Mouse (Mus musculus): ENCODE results near the gene Tagln2. TPM values are rescaled to one million over a fixed set of nuclear protein-coding genes. Genes with fewer than 3 reads are reported as not detected.

Gene Tagln2
- total RNA-seq, 1 experiment: 131 TPM

DNA sequence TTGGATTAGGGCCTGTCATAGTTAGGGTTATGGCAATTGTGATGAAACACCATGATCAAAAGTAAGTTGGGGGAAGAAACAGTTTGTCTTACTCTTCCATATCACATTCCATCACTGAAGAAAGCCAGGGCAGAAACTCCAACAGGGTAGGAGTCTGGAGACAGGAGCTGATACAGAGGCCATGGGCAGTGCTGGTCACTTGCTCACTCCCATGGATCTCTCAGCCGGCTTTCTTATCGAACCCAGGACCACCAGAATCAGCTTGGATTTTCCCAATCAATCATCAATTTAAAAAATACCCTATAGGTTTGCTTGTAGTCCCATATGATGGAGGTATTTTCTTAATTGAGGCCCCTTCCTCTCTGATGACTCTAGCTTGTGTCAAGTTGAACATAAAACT, 46.0 kb upstream of the Tagln2 start:
- Histone ChIP-seq H3K9ac (ENCODE audit: insufficient read depth, low read depth, low read length, poor library complexity, severe bottlenecking) (no peak overlapping the region), H3K4me3 (ENCODE audit: insufficient read depth in 1 of 2, low read depth in 1 of 2, low read length in 2 of 2, poor library complexity in 1 of 2, severe bottlenecking in 1 of 2) (no peak overlapping the region), H3K27ac (ENCODE audit: insufficient read depth, low read depth, low read length, poor library complexity, severe bottlenecking) (no peak overlapping the region), H3K9me3 (ENCODE audit: control insufficient read depth, insufficient read depth, low read depth, low read length) (no peaks in the 10 kb centered on the region), H3K36me3 (ENCODE audit: control insufficient read depth, insufficient read depth, low read length, poor library complexity, severe bottlenecking) (no peaks in the 10 kb centered on the region), H3K4me1 (ENCODE audit: control insufficient read depth in 2 of 2, insufficient read depth in 2 of 2, low read length in 2 of 2, poor library complexity in 1 of 2) (peaks cover 5 to 11% of the 10 kb centered on the region in 2 experiments)
- TF ChIP-seq HCFC1 (IDR thresholded peaks at IDR 0.05; ENCODE audit: borderline replicate concordance, insufficient read depth, low read length): no peak
- TF ChIP-seq ZNF384 (IDR thresholded peaks at IDR 0.05; ENCODE audit: low read depth, low read length): no peak
- TF ChIP-seq ZC3H11A (IDR thresholded peaks at IDR 0.05; ENCODE audit: borderline replicate concordance, low read depth, low read length): no peak
- no peak for TF ChIP-seq MAFK (IDR thresholded peaks at IDR 0.05; ENCODE audit: insufficient read depth, low read depth, low read length)
- no peak for TF ChIP-seq CHD2 (IDR thresholded peaks at IDR 0.05; ENCODE audit: low read depth, low read length)
- DNase-seq (ENCODE audit: low read depth, low spot score): no peak
- in situ Hi-C loops (cut with MboI; ENCODE audit: low sequenced_read_pairs in 2 of 2, unreplicated experiment in 2 of 2): no loop called here

DNA sequence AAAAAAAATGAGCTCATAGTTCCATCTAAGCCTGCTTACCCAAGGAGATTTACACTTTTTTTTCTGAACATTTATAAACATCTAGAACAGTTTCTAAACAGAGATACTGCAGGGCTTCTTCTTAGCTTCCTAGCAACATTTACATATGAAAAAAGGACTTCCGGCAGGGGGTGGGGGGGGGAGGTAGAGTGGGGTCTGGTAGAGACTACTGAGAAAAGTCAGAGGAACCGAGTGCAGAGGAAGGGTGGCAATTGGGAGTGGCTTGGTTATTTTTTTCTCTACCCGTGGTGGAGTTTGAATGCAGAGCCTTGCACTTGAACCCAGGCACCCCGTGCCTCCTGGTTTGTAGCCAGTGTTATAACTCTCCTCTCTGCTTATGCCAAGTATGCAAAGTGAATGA, 44.4 kb upstream of the Tagln2 start:
- Histone ChIP-seq H3K9ac (ENCODE audit: insufficient read depth, low read depth, low read length, poor library complexity, severe bottlenecking) (no peak overlapping the region; the same call in 1 of the 2 replicates), H3K36me3 (ENCODE audit: control insufficient read depth, insufficient read depth, low read length, poor library complexity, severe bottlenecking) (no peaks in the 10 kb centered on the region), H3K4me3 (ENCODE audit: insufficient read depth in 1 of 2, low read depth in 1 of 2, low read length in 2 of 2, poor library complexity in 1 of 2, severe bottlenecking in 1 of 2) (peak overlapping the region in 1 of 2 experiments; percentile 32; a peak in 1 of 4 replicates), H3K4me1 (ENCODE audit: control insufficient read depth in 2 of 2, insufficient read depth in 2 of 2, low read length in 2 of 2, poor library complexity in 1 of 2) (peaks cover 5 to 11% of the 10 kb centered on the region in 2 experiments), H3K9me3 (ENCODE audit: control insufficient read depth, insufficient read depth, low read depth, low read length) (no peaks in the 10 kb centered on the region), H3K27ac (ENCODE audit: insufficient read depth, low read depth, low read length, poor library complexity, severe bottlenecking) (peak overlapping the region; percentile 17; the same call in 1 of the 2 replicates)
- no peak for DNase-seq (ENCODE audit: low read depth, low spot score)
- TF ChIP-seq HCFC1 (IDR thresholded peaks at IDR 0.05; ENCODE audit: borderline replicate concordance, insufficient read depth, low read length) (no peak), CHD2 (IDR thresholded peaks at IDR 0.05; ENCODE audit: low read depth, low read length) (no peak), MAFK (IDR thresholded peaks at IDR 0.05; ENCODE audit: insufficient read depth, low read depth, low read length) (no peak)
- in situ Hi-C loops (cut with MboI; ENCODE audit: low sequenced_read_pairs in 2 of 2, unreplicated experiment in 2 of 2): no loop called here

DNA sequence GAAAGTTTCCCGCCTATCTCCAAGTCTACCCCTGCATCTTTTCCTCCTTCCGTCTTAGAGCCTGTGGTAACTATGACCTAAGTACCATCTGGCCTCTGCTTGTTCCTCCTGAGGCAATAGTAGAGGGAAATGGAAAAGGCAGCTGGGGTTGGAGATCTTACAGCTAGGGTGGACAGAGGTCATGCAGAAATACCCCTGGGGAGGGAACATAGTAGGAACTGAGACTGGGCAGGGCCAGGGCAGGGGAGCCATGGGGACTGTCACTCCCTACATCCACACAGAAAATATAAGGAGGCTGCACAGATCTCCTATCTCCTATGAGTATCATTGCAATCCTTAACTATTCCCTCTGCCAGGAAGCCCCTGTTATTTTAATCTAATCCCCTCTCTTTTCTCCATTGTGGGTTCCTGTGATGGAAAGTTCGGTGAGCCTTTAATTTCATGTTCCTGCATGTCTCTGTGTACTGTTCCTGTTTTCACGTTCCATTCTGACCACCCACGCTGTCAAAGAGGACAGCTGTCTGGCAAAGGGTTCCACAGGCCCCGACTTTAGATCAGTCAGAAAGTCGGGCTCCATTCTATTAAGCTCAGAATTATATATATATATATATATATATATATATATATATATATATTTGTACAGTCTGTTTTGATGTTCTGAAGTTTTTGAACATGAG, 43.7 kb upstream of the Tagln2 start:
- Histone ChIP-seq H3K9ac (ENCODE audit: insufficient read depth, low read depth, low read length, poor library complexity, severe bottlenecking) (no peak overlapping the region; the same call in 1 of the 2 replicates), H3K27ac (ENCODE audit: insufficient read depth, low read depth, low read length, poor library complexity, severe bottlenecking) (peak overlapping the region; percentile 17; the same call in 1 of the 2 replicates), H3K9me3 (ENCODE audit: control insufficient read depth, insufficient read depth, low read depth, low read length) (no peaks in the 10 kb centered on the region), H3K36me3 (ENCODE audit: control insufficient read depth, insufficient read depth, low read length, poor library complexity, severe bottlenecking) (no peaks in the 10 kb centered on the region), H3K4me1 (ENCODE audit: control insufficient read depth in 2 of 2, insufficient read depth in 2 of 2, low read length in 2 of 2, poor library complexity in 1 of 2) (peaks cover 5 to 11% of the 10 kb centered on the region in 2 experiments), H3K4me3 (ENCODE audit: insufficient read depth in 1 of 2, low read depth in 1 of 2, low read length in 2 of 2, poor library complexity in 1 of 2, severe bottlenecking in 1 of 2) (0 out of 4 replicates have a peak overlapping the region, but pooled peaks of 1 of the 2 experiments have one; percentile 32)
- DNase-seq (ENCODE audit: low read depth, low spot score): no peak
- in situ Hi-C loops (cut with MboI; ENCODE audit: low sequenced_read_pairs in 2 of 2, unreplicated experiment in 2 of 2): no loop called here
- no peak for TF ChIP-seq MAFK (IDR thresholded peaks at IDR 0.05; ENCODE audit: insufficient read depth, low read depth, low read length)
- no peak for TF ChIP-seq ZC3H11A (IDR thresholded peaks at IDR 0.05; ENCODE audit: borderline replicate concordance, low read depth, low read length)
- TF ChIP-seq HCFC1 (IDR thresholded peaks at IDR 0.05; ENCODE audit: borderline replicate concordance, insufficient read depth, low read length): no peak
- TF ChIP-seq CHD2 (IDR thresholded peaks at IDR 0.05; ENCODE audit: low read depth, low read length): no peak
- TF ChIP-seq ZNF384 (IDR thresholded peaks at IDR 0.05; ENCODE audit: low read depth, low read length): no peak

DNA sequence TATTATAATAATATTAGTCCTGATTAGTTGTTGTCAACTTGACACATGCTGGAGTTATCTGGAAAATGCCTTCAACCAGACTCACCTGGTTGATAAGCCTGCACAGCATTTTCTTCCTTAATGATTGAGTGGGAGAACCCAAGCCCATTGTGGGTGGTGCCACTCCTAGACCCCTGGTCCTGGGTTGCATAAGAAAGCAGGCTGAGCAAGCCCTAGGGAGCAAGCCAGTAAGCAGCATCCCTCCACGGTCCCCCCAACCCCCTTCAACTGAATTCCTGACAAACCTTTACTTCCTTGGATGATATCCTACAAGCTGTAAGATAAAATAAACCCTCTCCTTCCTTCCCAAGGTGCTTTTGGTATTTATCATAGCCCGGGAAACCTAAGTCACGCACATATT, 42.7 kb upstream of the Tagln2 start:
- Histone ChIP-seq H3K9ac (ENCODE audit: insufficient read depth, low read depth, low read length, poor library complexity, severe bottlenecking) (no peak overlapping the region), H3K27ac (ENCODE audit: insufficient read depth, low read depth, low read length, poor library complexity, severe bottlenecking) (no peak overlapping the region), H3K4me3 (ENCODE audit: insufficient read depth in 1 of 2, low read depth in 1 of 2, low read length in 2 of 2, poor library complexity in 1 of 2, severe bottlenecking in 1 of 2) (no peak overlapping the region), H3K36me3 (ENCODE audit: control insufficient read depth, insufficient read depth, low read length, poor library complexity, severe bottlenecking) (no peaks in the 10 kb centered on the region), H3K9me3 (ENCODE audit: control insufficient read depth, insufficient read depth, low read depth, low read length) (no peaks in the 10 kb centered on the region), H3K4me1 (ENCODE audit: control insufficient read depth in 2 of 2, insufficient read depth in 2 of 2, low read length in 2 of 2, poor library complexity in 1 of 2) (peaks cover 5 to 11% of the 10 kb centered on the region in 2 experiments)
- no peak for TF ChIP-seq HCFC1 (IDR thresholded peaks at IDR 0.05; ENCODE audit: borderline replicate concordance, insufficient read depth, low read length)
- no peak for TF ChIP-seq MAFK (IDR thresholded peaks at IDR 0.05; ENCODE audit: insufficient read depth, low read depth, low read length)
- TF ChIP-seq ZNF384 (IDR thresholded peaks at IDR 0.05; ENCODE audit: low read depth, low read length): no peak
- TF ChIP-seq ZC3H11A (IDR thresholded peaks at IDR 0.05; ENCODE audit: borderline replicate concordance, low read depth, low read length): no peak
- TF ChIP-seq CHD2 (IDR thresholded peaks at IDR 0.05; ENCODE audit: low read depth, low read length): no peak
- no peak for DNase-seq (ENCODE audit: low read depth, low spot score)
- in situ Hi-C loops (cut with MboI; ENCODE audit: low sequenced_read_pairs in 2 of 2, unreplicated experiment in 2 of 2): no loop called here

Measured in ES-E14 (cell line).